Comparison of ENCODE assay signal across 13 mouse cellular contexts in the genomic region with DNA sequence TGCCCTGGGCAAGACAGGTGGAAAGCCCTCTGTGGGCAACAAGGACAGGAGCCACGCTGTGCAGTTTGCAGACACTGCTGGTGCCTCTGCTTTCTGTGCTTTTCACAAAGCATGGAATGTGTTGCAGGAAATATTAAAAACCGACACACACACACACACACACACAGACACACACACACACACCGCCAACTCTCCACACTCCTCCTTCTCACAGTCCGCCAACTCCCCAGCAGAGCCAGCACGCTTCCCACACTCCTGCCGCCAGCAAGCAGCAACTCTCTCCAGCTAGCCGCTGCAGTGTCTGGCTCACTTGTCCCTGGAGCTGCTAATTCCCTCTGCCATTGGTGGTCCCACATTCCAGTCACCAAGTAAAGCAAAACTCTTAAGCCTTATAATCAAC. TPM values are rescaled to one million over a fixed set of nuclear protein-coding genes. Genes with fewer than 3 reads are reported as not detected.
A peak's percentile ranks its signal among the peaks of the same experiment; 100 is the strongest.
DNase-seq lines count a peak whose midpoint lies in the region.
"Had no signal": no experiment of that assay in that cellular context is flagged by ENCODE, and none has a peak within 500 bp of the region (broad histone marks: within the 10 kb centered on the region; RNA-seq: fewer than 3 reads in every experiment).

No protein-coding gene starts in this region.

- intact Hi-C loops in left cerebral cortex, postnatal 14 days (cut with DNase I), result no loop called here

- DNase-seq in cerebellum, postnatal 14 days, result peak; percentile 26 to 41
- DNase-seq in cerebellum, adult 9-11 months, result no peak
- DNase-seq in brain, adult 2 months (ENCODE audit: low read depth, low spot score), result peak; percentile 74
- DNase-seq in layer of hippocampus, adult 8-10 months (ENCODE audit: low spot score in 2 of 2), result peak; percentile 65 to 80
- DNase-seq in left cerebral cortex, postnatal 14 days (ENCODE audit: low spot score in 2 of 2), result peak; percentile 80 to 86
- no peak for DNase-seq in embryo, embryonic 9.5 days (ENCODE audit: extremely low spot score)
- no peak for DNase-seq in ovary, adult 18-20 months (ENCODE audit: low spot score)
- DNase-seq in gastrocnemius, adult 18-20 months (ENCODE audit: low spot score), result no peak
- DNase-seq: gastrocnemius, adult 2 months; lung, postnatal 10 days; midbrain, embryonic 14.5 days; thymus, adult 2 months had no signal

RNA-seq across cellular contexts. Expression of gene Fam183b, which starts 4.9 kb away (rescaled TPM):
- total RNA-seq in layer of hippocampus, adult 8-10 months (2022), result 1 to 10 TPM; 5.4 to 7.7 (median 6.4) TPM
- 1 to 10 TPM in 1 of 2 experiments, under 1 TPM in 1; 0.89 to 2.1 TPM for total RNA-seq in left cerebral cortex, postnatal 14 days (2021)
- not detected for total RNA-seq in gastrocnemius, adult 18-20 months (2021)
- total RNA-seq: gastrocnemius, adult 2 months; liver, adult 2 months had no signal

RNA-seq across cellular contexts. Expression of gene Olfr314, which starts 14.1 kb away (rescaled TPM):
- total RNA-seq in layer of hippocampus, adult 8-10 months (2022), result not detected
- total RNA-seq in left cerebral cortex, postnatal 14 days (2021), result not detected
- total RNA-seq in gastrocnemius, adult 18-20 months (2021), result not detected
- total RNA-seq: gastrocnemius, adult 2 months; liver, adult 2 months had no signal

RNA-seq across cellular contexts. Expression of gene Olfr313, which starts 17.9 kb away (rescaled TPM):
- total RNA-seq in layer of hippocampus, adult 8-10 months (2022), result not detected
- total RNA-seq in left cerebral cortex, postnatal 14 days (2021), result not detected
- total RNA-seq in gastrocnemius, adult 18-20 months (2021), result not detected
- total RNA-seq: gastrocnemius, adult 2 months; liver, adult 2 months had no signal

RNA-seq across cellular contexts. Expression of gene Olfr315, which starts 23.9 kb away (rescaled TPM):
- not detected for total RNA-seq in layer of hippocampus, adult 8-10 months (2022)
- not detected for total RNA-seq in left cerebral cortex, postnatal 14 days (2021)
- total RNA-seq in gastrocnemius, adult 18-20 months (2021), result not detected
- total RNA-seq: gastrocnemius, adult 2 months; liver, adult 2 months had no signal

RNA-seq across cellular contexts. Expression of gene Olfr312, which starts 32.2 kb away (rescaled TPM):
- total RNA-seq in layer of hippocampus, adult 8-10 months (2022), result not detected
- total RNA-seq in left cerebral cortex, postnatal 14 days (2021), result not detected
- not detected for total RNA-seq in gastrocnemius, adult 18-20 months (2021)
- total RNA-seq: gastrocnemius, adult 2 months; liver, adult 2 months had no signal

Comparison
In these comparisons a context has a peak if more than half of its experiments do, and no peak if none do; other contexts are left out.
1. DNase-seq: peak in cerebellum, postnatal 14 days (2 of 2), brain, adult 2 months (single experiment), layer of hippocampus, adult 8-10 months (2 of 2) and left cerebral cortex, postnatal 14 days (2 of 2); none in cerebellum, adult 9-11 months (single experiment), embryo, embryonic 9.5 days (single experiment), ovary, adult 18-20 months (single experiment) and gastrocnemius, adult 18-20 months (single experiment).